Mouse (Mus musculus) liver, embryonic 12.5 days (tissue): ENCODE data around the gene Phc2. TPM values are rescaled to one million over a fixed set of nuclear protein-coding genes. Genes with fewer than 3 reads are reported as not detected.
A peak's percentile ranks its signal among the peaks of the same experiment; 100 is the strongest.
"Not testable (repeated sequence)": the region's sequence is repeated elsewhere in the genome, so short reads cannot be mapped to it uniquely, and the experiment has no call there.

Source experiments
- ATAC-seq: fragments of 200-750 bp; cut with Nextera tagmentation; 2 replicates; pipeline ENCODE4 v1.8.0; 2017; ENCODE audit warnings: moderate number of reproducible peaks, mild to moderate bottlenecking, moderate library complexity
- H3K27ac ChIP-seq: fragments of 300-500 bp; sonication (generic); 2 replicates; pipeline ENCODE4 v1.5.1; 2016; ENCODE audit warnings: mild to moderate bottlenecking
- H3K27me3 ChIP-seq: fragments of 300-500 bp; sonication (generic); replicated peaks from 2 replicates; pipeline ENCODE4 v1.6.1; 2016; ENCODE audit warnings: mild to moderate bottlenecking, moderate library complexity
- H3K36me3 ChIP-seq: fragments of 300-500 bp; sonication (generic); 2 replicates; pipeline ENCODE4 v1.6.1; 2016; ENCODE audit warnings: mild to moderate bottlenecking, moderate library complexity
- H3K4me1 ChIP-seq: fragments of 300-500 bp; sonication (generic); 2 replicates; pipeline ENCODE4 v1.6.1; 2016
- H3K4me2 ChIP-seq: fragments of 300-500 bp; sonication (generic); 2 replicates; pipeline ENCODE4 v1.6.1; 2016; ENCODE audit warnings: mild to moderate bottlenecking, moderate library complexity
- H3K4me3 ChIP-seq: fragments of 300-500 bp; sonication (generic); 2 replicates; pipeline ENCODE4 v1.5.1; 2016; ENCODE audit warnings: mild to moderate bottlenecking, moderate library complexity
- H3K9ac ChIP-seq: fragments of 300-500 bp; sonication (generic); 2 replicates; pipeline ENCODE4 v1.6.1; 2016; ENCODE audit warnings: mild to moderate bottlenecking, moderate library complexity
- H3K9me3 ChIP-seq: fragments of 300-500 bp; sonication (generic); replicated peaks from 2 replicates; pipeline ENCODE4 v1.6.1; 2016; ENCODE audit warnings: mild to moderate bottlenecking, moderate library complexity
- WGBS: fragments of 180-500 bp; shearing (Covaris S2); methylation state at CpG from one replicate; pipeline ENCODE4 v1.1.7; 2016; ENCODE audit not compliant: insufficient replicate concordance; 5-methylcytosine and 5-hydroxymethylcytosine counted together
- polyA plus RNA-seq: library from polyadenylated mRNA; unstranded; fragments of >200 nt; fragmentation: Nextera tagmentation; extraction: Ambion mirVana; gene quantifications from 2 replicates; pipeline ENCODE4 v1.2.1, GENCODE M21; 2016

The Phc2 gene
- polyA plus RNA-seq: 30.9 and 33.2 TPM in 2 replicates

DNA sequence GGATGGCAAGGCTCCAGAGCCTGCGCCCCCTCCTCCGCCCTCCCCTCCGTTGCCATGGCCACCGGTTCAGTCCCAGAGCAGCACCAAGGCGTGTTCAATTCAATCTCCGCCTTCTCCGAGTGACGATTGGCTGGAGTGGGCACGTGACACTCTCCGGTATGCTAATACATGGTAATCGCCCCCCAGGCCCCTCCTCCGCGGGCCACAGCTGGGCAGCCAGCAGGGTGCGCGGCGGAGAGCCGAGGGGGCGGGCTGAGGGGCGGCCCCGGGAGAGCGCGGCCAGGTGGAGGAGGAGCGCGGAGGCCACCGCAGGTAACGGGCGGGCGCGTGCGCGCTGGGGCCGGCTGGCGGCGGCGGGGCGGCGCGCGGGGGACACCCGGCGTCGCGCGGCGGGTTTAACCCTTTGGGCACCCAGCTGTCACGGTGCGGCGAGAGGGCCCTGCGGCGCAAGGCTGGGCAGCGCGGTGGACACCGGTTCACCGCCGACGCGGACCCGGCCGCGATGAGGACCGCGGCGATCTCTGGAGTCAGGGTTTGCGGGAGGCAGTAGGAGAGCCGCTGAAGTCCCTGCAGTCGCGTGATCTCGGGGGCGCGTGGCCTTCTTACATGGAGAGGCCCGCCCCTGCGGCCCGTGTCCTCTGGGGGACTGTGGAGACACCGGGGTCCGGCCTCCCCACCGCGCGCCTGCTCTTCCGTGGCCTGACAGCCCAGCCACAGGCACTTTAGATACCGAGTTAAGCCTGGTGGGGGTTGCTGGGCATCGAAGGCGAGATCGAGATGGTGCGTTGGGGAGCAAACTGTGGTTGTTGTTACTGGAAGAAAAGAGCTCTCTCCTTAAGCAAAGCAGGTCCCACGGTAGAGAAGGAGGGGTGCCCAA is at the start of gene Phc2:
Phc2 (plus strand) TSS at position 198 of the 877 bp plus-strand sequence.
- 0 out of 2 replicates have a peak within 1 kb of the TSS, but pooled peaks have one; percentile 18 for H3K27ac ChIP-seq
- no peaks in the 10 kb centered on the region for H3K36me3 ChIP-seq
- no peaks in the 10 kb centered on the region for H3K9me3 ChIP-seq
- peak within 1 kb of the TSS; percentile 95 for H3K4me2 ChIP-seq
- under 1% methylated on average over 82 of the region's 85 CpGs for WGBS
- H3K9ac ChIP-seq: peak within 1 kb of the TSS; percentile 77
- peaks cover 16% of the 10 kb centered on the region for H3K27me3 ChIP-seq
- ATAC-seq: peak; percentile 96
- H3K4me1 ChIP-seq: peaks cover 29% of the 10 kb centered on the region
- peak within 1 kb of the TSS; percentile 69 for H3K4me3 ChIP-seq

- Histone ChIP-seq H3K27ac (no peak overlapping the region), H3K4me1 (peaks cover 24% of the 10 kb centered on the region), H3K36me3 (peaks cover 27% of the 10 kb centered on the region), H3K4me3 (no peak overlapping the region), H3K4me2 (no peak overlapping the region), H3K9ac (no peak overlapping the region), H3K9me3 (no peaks in the 10 kb centered on the region), H3K27me3 (no peaks in the 10 kb centered on the region)
- 83% methylated on average over 7 of the region's 7 CpGs for WGBS
- no peak for ATAC-seq
Measured at GRCm38 (mm10) chr4:128606586-128606985, 47.9 kb upstream of the Phc2 start.

GRCm38 (mm10) chr4:128607661-128608060 is 46.8 kb upstream of the Phc2 start:
- H3K36me3 ChIP-seq: peaks cover 19% of the 10 kb centered on the region
- no peak overlapping the region for H3K4me3 ChIP-seq
- H3K27me3 ChIP-seq: no peaks in the 10 kb centered on the region
- H3K27ac ChIP-seq: no peak overlapping the region
- no peak overlapping the region for H3K9ac ChIP-seq
- ATAC-seq: no peak
- H3K4me2 ChIP-seq: no peak overlapping the region
- no peaks in the 10 kb centered on the region for H3K9me3 ChIP-seq
- 86% methylated on average over 11 of the region's 11 CpGs for WGBS
- peaks cover 25% of the 10 kb centered on the region for H3K4me1 ChIP-seq

- Histone ChIP-seq H3K9ac (peak overlapping the region; percentile 74), H3K27me3 (0 out of 2 replicates have a peak, but pooled peaks cover under 1% of the 10 kb centered on the region), H3K9me3 (no peaks in the 10 kb centered on the region), H3K4me3 (peak overlapping the region; percentile 72), H3K4me1 (peaks cover 25% of the 10 kb centered on the region), H3K36me3 (peaks cover 1% of the 10 kb centered on the region; the same call in 1 of the 2 replicates), H3K4me2 (peak overlapping the region; percentile 89), H3K27ac (peak overlapping the region; percentile 60)
- 7% methylated on average over 25 of the region's 27 CpGs for WGBS
- no peak for ATAC-seq
Measured at GRCm38 (mm10) chr4:128609276-128609924, 45.1 kb upstream of the Phc2 start.

DNA sequence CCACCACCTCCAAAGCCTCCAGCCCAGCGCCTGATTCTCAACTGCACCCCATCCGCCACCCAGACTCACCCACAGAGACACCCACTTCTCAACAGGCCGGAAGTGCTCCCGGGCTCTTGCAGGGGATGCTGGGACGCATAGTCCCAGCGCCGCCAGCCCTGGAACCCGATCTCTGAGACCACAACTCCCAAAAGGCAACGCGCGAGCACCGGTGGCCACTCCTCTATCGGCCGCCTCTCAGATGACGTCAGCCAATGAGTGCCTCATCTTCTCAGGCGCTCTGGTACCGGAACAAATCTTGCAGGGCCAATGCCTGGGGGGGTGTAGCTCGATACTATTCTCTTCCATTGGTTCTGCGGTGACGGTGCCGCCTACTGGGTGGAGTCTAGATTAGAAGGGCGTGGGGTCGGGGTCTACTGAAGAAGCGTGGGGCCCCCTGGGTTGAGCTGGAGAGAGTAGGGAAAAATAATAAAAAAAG is 44.5 kb upstream of the Phc2 start, which contains the start of gene Zscan20:
Zscan20 (minus strand) TSS at position 174 of the 478 bp plus-strand sequence.
- Histone ChIP-seq H3K4me2 (peak within 1 kb of the TSS; percentile 89), H3K9me3 (no peaks in the 10 kb centered on the region), H3K27ac (peak within 1 kb of the TSS; percentile 60), H3K4me1 (peaks cover 25% of the 10 kb centered on the region), H3K9ac (peak within 1 kb of the TSS; percentile 74), H3K4me3 (peak within 1 kb of the TSS; percentile 72), H3K27me3 (0 out of 2 replicates have a peak, but pooled peaks cover 4% of the 10 kb centered on the region), H3K36me3 (no peaks in the 10 kb centered on the region)
- peak; percentile 98 for ATAC-seq
- under 1% methylated on average over 24 of the region's 24 CpGs for WGBS

GRCm38 (mm10) chr4:128610706-128611105 is 43.8 kb upstream of the Phc2 start:
- Histone ChIP-seq H3K4me1 (peaks cover 25% of the 10 kb centered on the region), H3K9ac (0 out of 2 replicates have a peak overlapping the region, but pooled peaks have one; percentile 17), H3K4me3 (peak overlapping the region; percentile 72), H3K4me2 (peak overlapping the region; percentile 89), H3K36me3 (no peaks in the 10 kb centered on the region), H3K27me3 (peaks cover 6% of the 10 kb centered on the region), H3K27ac (peak overlapping the region; percentile 49; the same call in 1 of the 2 replicates), H3K9me3 (no peaks in the 10 kb centered on the region)
- 27% methylated on average over 10 of the region's 10 CpGs for WGBS
- ATAC-seq: no peak

DNA sequence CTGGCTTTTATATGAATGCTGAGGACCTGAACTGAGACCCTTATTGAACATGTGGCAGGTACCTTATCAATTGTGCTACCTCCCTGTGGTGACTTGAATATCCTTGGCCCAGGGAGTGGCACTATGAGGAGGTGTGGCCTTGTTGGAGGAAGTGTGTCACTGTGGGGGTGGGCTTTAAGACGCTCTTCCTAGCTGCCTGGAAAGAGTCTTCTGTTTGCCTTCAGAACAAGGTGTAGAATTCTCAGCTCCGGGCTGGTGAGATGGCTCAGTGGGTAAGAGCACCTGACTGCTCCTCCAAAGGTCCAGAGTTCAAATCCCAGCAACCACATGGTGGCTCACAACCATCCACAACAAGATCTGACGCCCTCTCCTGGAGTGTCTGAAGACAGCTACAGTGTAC is 42.8 kb upstream of the Phc2 start:
- peaks cover 16% of the 10 kb centered on the region for H3K27me3 ChIP-seq
- peaks cover 25% of the 10 kb centered on the region for H3K4me1 ChIP-seq
- 69% methylated on average over 3 of the region's 3 CpGs for WGBS
- not testable (repeated sequence) for H3K9me3 ChIP-seq, H3K27ac ChIP-seq, H3K4me2 ChIP-seq, ATAC-seq, H3K4me3 ChIP-seq, H3K9ac ChIP-seq, H3K36me3 ChIP-seq

GRCm38 (mm10) chr4:128613326-128613725 is 41.2 kb upstream of the Phc2 start:
- H3K36me3 ChIP-seq: no peaks in the 10 kb centered on the region
- H3K27me3 ChIP-seq: peaks cover 32% of the 10 kb centered on the region
- H3K27ac ChIP-seq: no peak overlapping the region
- H3K4me1 ChIP-seq: peaks cover 38% of the 10 kb centered on the region
- 25% methylated on average over 8 of the region's 8 CpGs for WGBS
- H3K9ac ChIP-seq: no peak overlapping the region
- H3K9me3 ChIP-seq: no peaks in the 10 kb centered on the region
- no peak for ATAC-seq
- no peak overlapping the region for H3K4me2 ChIP-seq
- H3K4me3 ChIP-seq: no peak overlapping the region

DNA sequence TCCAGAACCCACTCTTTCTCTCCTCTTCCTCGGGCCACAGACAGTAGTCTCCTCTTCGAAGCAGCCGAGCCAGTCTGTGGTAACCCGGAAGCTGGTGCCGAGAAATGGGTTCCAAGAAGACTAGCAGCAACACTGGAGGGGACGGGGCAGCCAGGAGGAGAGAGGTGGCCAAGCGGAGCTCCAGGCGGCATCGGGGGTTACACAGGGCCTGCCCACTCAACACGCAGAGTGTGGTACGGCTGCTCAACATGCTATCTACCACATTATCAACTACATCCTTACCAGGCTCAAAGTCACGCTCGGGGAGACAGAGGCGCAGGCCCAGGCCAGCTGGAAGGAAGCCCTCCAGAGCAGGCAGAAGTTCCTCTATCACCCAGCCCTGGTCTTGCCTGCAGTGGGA is 38.7 kb upstream of the Phc2 start:
- WGBS: 39% methylated on average over 14 of the region's 14 CpGs

DNA sequence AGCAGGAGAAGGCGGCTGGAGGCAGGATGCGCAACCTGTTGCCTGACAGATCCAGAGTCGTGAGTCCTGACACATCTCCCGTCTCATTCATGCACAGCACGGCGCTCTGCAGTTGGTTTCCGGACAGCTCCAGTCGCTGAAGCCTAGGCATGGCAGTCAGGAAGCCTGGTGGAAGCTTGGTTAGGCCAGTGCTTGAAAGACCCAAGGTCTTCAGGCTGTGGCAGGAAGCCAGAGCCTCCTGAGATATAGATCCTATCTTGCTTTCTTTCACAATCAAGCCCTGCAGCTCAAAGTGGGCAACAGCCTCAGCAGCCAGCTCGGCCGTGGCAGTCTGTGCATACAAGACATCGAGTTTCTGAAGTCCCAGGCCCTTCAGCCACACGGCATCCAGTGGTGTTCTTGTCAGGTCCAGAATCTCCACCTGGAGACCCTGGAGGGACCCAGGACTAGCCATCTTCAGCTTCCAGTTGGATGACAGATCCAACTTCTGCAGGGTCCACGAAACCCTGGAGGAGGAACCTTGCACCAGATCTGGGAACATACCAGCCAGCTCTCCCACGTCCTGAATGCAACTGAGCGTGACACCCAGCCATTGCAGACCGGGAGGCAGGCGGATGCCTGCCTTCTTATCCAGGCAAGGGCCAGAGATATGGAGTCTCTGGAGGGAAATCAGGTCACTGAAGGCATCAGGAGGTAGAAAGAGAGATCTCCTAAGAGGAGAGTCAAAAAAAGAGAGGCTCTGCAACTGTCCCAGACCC is 37.0 kb upstream of the Phc2 start:
- H3K27ac ChIP-seq: peak overlapping the region; percentile 17; the same call in 1 of the 2 replicates
- WGBS: 21% methylated on average over 17 of the region's 17 CpGs
- H3K9ac ChIP-seq: no peak overlapping the region
- no peaks in the 10 kb centered on the region for H3K9me3 ChIP-seq
- peaks cover 28% of the 10 kb centered on the region for H3K4me1 ChIP-seq
- ATAC-seq: peak; percentile 41; the same call in 1 of the 2 replicates
- peak overlapping the region; percentile 30 for H3K4me2 ChIP-seq
- H3K36me3 ChIP-seq: no peaks in the 10 kb centered on the region
- no peak overlapping the region for H3K4me3 ChIP-seq
- H3K27me3 ChIP-seq: peaks cover 45% of the 10 kb centered on the region

More for the DNA sequence above, 38.7 kb upstream of the Phc2 start:
- Histone ChIP-seq H3K27ac (no peak overlapping the region), H3K4me3 (no peak overlapping the region), H3K27me3 (peaks cover 45% of the 10 kb centered on the region), H3K4me2 (peak overlapping the region; percentile 11; the same call in 1 of the 2 replicates), H3K9me3 (no peaks in the 10 kb centered on the region), H3K4me1 (peaks cover 30% of the 10 kb centered on the region), H3K9ac (no peak overlapping the region), H3K36me3 (no peaks in the 10 kb centered on the region)
- no peak for ATAC-seq

- Histone ChIP-seq H3K9ac (no peak within 1 kb of the TSS), H3K27ac (peak within 1 kb of the TSS; percentile 17; the same call in 1 of the 2 replicates), H3K4me1 (peaks cover 28% of the 10 kb centered on the region), H3K4me3 (no peak within 1 kb of the TSS), H3K9me3 (no peaks in the 10 kb centered on the region), H3K27me3 (peaks cover 45% of the 10 kb centered on the region), H3K36me3 (no peaks in the 10 kb centered on the region), H3K4me2 (peak within 1 kb of the TSS; percentile 30)
- ATAC-seq: no peak
- WGBS: 28% methylated on average over 15 of the region's 15 CpGs
Measured at GRCm38 (mm10) chr4:128618246-128618911, 36.1 kb upstream of the Phc2 start, which contains the start of gene Tlr12. Gene Tlr12, minus strand, starts transcription at chr4:128618619.
